Mouse (Mus musculus): ENCODE results near the gene Dlg4.

DNA sequence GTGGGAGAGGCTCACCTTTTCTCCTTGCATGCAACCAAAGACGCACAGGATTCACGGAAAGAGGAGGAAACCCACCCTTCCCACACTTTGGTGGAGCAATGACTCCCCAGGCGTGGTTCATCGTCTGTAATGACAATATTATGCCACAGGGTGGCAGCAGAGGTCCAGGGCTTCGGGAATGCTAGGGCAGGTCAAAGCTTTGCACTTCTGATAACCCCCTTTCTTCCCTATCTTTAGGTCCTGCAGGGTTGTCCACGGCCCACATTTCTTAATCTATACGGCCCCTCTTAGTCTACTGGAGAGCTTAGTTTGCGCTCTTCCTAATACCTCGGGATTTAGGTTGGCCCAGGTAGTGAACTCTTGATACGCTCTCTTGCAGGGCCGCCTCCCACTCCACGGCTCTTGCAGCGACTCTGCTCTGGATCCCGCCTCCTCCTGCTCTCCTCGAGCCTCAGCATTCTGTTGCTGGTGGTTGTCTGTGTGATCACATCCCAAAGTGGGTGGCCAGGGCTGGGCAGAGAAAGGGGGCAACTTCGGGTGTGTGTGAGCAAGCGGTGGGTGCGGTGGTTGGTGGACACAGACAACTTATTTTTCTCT lies 39.0 kb downstream of the Dlg4 start:
- TF ChIP-seq CTCF (IDR thresholded peaks at IDR 0.05; ENCODE audit: low read depth, low read length), result peak; percentile 92
- no peak for TF ChIP-seq TAL1 (conservative IDR thresholded peaks at IDR 0.05; ENCODE audit: low read depth, low read length)

Measured in G1E (cell line).